Mouse (Mus musculus) frontal cortex, postnatal 10 days (tissue): Measurements from ENCODE around the gene Pusl1.

Experiments used
- DNase-seq, 2 experiments: peaks; one replicate each; pipeline ENCODE4 v3.0.0; 2022; ENCODE audit warnings: low spot score in 2 of 2, mixed read lengths in 1 of 2

Pusl1 gene

DNA sequence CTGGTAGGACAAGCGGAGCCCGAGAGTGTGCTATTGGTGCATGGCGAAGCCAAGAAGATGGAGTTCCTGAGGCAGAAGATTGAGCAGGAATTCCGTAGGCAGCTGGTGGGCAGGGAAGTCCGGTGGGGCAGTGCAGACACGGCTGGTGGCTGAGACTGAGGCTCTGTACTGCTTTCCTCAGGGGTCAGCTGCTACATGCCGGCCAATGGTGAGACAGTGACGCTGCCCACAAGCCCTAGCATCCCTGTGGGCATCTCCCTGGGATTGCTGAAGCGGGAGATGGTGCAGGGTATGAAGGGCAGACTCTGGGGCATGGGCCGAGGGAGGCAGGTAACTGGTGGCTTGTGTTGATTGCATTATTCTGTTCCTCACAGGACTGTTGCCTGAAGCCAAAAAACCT lies 3.9 kb downstream of the Pusl1 start:
- peak in 1 of 2 experiments; percentile 4 for DNase-seq

DNA sequence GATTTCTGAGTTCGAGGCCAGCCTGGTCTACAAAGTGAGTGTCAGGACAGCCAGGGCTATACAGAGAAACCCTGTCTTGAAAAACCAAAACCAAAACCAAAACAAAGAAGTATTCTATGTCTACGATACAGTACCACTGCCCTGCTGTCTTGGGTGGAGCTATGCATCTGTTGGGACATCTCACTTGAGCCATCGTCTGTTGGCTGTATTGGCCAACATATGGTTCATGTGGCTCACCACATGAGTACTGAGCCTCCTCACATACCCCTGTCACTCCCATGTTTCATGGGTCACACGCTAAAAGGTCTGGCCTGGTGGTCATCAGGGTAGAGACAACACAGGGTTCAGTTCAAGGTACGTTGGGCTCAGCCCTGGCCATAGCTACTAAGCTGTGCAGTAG lies 5.3 kb downstream of the Pusl1 start:
- no peak for DNase-seq

DNA sequence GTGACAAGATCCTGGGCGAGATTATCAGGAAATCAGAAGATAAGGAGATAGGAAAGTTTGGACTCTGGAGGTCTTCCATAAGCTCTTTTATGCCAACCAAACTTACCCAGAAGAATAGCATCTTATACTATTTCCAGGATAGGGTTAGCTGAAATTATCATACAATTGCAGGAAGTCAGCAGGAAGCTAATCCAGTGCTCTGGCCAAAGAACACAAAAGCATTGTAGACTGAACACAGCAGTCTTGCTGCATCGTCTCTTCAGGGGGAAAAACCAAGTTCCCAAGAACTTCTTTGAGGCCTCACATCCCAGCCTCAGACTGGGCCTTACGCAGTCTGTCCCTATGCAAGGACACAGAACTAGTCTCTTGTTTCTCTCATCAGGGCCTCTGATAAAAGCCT lies 8.0 kb downstream of the Pusl1 start:
- no peak for DNase-seq

DNA sequence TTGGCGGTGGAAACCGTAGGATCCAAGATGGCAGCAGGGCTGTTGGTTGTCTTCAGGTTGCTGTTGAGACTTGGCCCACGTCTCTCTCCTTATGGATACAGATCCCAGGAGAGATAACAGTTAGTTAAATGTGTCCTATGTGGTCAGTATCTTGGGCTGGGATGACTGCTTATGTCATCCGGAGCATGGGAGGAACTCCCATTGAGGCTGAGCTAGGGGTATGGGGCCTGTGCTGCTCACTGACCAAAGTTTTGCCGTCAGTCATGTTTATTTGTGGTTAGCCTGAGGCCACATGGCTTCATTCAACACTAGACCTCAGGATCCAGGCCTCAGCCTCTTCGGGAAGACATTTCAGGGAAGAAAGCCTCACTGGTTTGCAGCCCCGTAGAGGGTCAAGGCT lies 20.2 kb downstream of the Pusl1 start:
- no peak for DNase-seq

DNA sequence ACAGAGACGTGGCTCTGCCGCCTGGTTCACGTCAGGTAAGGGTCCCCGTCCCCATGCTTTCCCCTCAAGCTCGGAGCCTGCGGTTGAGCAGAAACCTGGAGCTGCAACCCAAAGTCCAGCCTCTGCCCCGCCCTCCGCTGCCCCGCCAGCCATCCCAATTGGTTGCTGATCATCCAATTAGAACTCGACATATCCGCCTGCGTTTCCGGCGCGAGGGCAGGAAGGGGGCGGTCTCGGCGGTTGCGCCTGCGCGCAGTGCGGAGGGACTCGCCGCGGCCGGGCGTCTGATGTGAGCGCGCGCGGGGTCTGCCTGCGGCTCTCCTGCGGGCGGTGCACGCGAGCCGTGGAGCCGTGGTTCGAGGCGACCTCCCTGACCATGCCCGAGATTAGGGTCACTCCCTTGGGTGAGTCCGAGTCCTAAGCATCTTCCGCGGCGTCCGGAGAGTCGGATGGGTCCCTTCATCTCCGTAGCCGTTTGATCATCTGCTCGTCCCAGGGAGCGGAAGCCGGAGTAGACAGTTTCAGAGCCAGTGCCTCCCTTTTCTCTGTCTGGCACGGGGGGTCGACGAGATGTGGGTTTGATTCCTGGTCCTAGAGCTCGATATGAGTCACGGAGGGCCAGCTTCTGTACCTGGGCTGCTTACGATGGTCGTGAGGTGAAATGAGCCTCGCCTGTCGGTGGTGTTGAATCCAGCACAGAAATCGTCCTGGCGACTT lies 22.1 kb downstream of the Pusl1 start, which contains the start of the genes Cptp and Ints11:
Cptp (minus strand) TSS at position 124 of the 717 bp plus-strand sequence.
Ints11 (plus strand) TSS at position 230 of the 717 bp plus-strand sequence.
- peak; percentile 94 to 96 for DNase-seq

DNA sequence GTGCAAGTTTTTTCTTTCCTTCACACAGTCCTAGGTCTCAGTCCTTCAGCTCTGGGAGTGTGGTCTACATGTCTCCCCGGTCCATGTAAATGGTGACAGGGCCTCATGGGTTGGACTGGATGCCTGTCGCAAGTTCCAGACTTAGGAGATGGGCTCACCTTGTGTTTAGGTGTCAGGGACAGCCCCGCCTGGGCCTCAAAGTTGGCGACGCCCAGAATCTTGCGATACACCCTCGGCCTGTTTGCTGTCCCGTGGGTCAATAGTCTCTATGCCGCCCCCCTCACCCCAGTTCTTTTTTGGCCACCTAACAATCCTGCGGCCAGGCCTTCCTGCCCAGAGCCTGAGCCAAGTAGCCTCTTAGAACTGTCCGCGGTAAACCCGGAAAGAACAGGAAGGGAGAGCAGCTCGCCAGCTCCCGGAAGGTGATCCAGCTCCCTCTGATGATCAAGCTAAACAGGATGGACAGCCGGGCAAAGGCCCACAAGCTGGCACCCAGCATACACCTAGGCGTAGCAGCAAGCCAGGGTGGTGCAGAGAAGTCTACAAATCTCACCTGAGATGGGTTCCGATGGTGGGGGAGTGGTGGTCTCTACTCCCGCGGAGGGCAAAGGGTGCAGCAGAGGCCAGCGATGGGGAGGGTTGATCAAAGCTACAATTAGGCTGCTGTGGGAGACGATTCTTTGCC lies 22.8 kb downstream of the Pusl1 start:
- DNase-seq, result peak in 1 of 2 experiments; percentile 25

DNA sequence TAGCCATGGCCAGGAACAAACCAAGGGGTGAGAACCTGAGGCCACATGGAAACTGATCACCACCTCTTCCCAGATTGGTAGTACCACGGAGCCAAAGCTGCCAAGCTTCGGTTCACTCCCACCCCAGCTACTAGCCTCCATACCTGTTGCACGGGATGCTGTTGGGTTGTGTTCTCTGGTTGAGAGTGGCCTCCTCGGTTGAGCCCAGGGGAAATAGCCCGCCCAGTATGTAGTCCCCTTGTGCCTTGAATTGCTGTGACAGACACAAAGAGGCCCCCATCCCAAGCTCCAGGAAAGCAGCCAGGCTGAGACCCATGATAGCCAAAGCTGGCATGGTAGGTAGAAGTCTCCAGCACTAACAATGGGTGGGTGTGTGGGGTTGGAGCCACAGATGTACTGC lies 28.6 kb downstream of the Pusl1 start, which contains the start of gene Tas1r3:
Tas1r3 (minus strand) TSS at position 362 of the 400 bp plus-strand sequence.
- DNase-seq, result peak in 1 of 2 experiments; percentile 4

DNA sequence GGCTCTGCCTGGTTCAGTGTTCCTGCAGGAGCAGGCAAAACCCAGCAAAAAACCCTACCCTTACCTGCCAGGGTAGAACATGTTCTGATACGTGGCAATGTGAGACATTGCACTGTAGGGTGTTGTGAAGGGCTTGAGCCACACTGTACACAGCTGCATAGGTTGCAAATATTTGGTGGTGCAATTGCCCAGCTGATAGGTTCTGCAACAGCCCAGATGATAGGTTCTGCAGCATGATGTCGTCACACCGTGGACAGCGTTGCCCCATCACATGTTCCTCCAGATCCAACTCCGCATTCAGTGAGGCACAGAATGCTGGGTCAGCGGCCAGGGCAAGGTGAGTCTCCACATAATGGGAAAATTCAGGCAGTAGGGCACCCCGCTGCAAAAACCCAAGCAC lies 29.8 kb downstream of the Pusl1 start:
- DNase-seq, result no peak

DNA sequence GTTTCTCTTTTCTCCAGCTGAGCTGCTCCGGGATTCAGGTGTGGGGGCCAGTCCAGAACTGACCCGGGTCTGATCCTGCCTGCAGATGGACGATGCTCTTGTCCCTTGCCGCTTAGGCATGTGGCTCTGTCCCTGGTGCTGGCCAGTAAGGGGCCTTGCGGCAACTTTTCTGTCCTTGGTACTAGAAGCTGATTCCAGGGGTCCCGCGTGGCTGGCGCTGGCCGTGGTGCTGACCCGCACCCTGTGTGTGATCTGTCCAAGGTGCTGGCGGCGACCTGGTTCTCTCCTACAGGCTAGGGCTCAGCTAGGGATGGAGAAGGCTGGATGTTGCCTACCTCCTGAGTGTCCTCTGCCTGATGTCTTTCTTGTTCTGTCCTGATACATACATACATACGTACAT lies 32.3 kb downstream of the Pusl1 start:
- DNase-seq, result peak in 1 of 2 experiments; percentile 16

DNA sequence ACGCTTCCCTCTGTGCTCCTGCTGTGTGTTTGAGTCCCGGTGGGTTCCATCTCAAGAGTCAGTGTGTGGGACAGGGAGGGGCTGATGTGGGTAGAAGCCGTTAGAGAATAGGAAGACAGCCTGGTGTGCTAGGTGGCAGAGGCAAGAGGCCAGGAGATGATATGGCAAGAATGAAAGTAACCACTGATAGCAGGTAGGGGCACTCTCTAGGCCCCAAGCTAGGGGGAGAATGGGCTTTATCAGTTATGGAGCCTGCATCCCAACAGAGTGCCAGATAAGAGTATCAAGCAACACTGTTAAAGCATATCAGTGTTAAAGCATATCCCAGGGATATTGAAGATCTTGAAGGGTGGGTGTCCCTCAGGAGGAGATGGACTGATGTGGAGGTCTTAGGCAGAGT lies 34.7 kb downstream of the Pusl1 start:
- no peak for DNase-seq

DNA sequence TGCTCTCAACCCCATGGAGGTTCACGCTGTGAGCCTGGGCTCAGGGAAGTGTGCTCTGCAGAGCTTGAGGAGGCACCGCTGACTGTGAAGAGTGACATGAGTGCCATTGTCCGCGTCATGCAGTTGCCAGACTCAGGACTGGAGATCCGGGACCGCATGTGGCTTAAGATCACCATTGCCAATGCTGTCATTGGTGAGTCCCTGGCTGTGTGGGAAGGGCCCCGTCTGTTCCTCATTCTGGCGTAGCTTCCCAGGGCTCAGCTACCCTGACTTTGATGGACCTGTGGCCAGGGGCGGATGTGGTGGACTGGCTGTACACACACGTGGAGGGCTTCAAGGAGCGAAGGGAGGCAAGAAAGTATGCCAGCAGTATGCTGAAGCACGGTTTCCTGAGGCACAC lies 35.5 kb downstream of the Pusl1 start:
- DNase-seq, result no peak

DNA sequence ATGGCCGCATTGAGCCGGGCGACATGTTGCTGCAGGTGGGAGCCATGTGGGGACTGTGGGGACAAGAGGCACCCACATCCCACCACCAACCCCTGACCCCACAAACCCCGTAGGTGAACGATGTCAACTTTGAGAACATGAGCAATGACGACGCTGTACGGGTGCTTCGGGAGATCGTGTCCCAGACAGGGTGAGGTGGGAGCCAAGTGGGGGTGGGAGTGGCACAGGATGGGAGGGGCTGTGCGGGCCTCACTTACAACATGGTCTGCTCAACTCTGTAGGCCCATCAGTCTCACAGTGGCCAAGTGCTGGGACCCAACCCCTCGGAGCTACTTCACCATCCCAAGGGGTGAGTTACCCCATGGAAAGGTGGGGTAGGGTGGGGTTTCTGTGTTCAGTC lies 36.6 kb downstream of the Pusl1 start:
- DNase-seq, result no peak

DNA sequence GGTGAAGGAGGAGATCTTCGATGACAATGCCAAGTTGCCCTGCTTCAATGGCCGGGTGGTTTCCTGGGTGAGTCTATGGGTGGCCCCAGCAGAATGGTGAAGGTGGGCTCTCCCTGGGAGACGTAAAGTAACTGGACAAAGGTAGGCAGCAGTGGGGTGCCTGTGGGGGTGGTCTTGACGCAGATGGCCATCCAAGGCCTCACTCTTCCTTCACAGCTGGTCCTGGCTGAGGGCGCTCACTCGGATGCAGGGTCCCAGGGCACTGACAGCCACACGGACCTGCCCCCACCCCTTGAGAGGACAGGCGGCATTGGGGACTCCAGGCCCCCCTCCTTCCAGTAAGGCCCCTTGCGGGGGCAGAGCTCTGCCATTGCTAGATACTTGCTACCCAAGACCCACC lies 38.2 kb downstream of the Pusl1 start:
- DNase-seq, result no peak

DNA sequence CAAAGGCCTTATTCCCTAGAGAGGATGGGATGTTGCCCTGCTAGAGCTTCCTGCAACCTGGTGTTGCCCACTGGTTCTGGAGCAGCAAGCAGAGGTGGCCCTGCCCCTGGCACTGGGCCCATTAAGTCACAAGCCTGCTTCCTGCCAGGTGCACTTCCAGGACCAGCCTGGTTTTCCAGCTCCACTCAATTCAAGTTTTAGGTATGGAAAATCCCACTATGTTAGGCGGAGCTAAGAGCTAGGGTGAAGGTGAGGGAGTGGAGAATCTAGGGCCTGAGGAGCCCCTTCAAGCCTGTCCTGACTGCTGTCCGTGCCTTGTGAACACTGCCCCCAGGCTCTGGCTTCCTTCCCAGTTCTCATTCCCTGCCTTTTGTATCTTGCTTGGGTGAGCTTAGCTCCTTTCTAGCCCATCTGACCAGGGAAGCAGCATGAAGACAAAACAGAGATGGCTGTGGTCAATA lies 39.6 kb downstream of the Pusl1 start:
- DNase-seq, result no peak

DNA sequence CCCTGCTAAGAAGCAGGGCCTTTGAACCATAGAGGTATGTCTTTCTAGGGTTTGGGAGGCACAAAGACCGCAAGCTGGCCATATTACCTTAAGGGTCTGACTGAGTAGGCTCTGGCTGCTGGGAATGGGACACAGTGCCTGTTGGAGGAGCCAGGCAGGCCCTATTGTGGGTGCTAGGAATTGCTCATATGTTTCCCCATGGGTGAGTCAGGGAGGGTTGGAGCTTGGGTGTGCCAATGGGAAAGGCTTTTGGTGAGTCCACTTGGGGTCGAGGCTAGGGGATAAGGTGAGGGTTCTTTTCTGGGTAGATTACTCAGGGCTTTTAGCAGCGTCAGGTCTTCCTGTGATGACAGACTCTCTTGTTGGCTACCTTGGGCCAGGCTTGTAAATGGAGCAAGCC lies 40.2 kb downstream of the Pusl1 start:
- no peak for DNase-seq

DNA sequence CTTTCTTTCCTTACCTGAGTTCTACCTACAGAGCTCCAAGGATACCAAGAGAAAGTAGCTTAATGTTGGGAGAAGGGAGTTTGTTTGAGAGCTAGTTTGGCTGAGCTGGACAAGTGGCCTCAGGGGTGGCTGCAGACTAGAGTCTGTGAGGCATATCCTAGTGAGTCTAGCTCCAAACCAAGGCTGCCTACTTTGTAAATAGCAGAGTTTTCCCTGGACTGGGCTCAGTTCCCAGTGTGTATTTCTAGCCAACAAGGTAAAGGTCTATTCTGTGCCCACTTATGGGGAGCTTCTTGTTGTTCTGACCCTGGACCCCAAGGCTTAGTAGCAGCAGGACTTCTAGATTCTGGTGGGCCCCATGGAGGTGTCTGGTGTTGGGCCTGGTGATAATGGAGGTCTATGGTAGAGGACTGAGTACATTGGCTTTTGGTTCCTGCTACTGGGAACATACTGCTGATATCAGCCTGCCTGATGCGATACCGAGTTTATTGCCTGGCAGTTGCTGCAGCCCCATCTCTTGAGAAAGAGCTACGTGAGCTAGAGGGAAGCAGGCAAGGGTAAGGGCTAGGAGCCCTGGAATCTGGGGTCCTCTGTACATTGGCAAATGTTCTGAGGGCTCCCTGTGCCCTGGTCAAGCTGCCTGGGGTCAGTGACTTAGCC lies 41.7 kb downstream of the Pusl1 start:
- DNase-seq, result no peak

DNA sequence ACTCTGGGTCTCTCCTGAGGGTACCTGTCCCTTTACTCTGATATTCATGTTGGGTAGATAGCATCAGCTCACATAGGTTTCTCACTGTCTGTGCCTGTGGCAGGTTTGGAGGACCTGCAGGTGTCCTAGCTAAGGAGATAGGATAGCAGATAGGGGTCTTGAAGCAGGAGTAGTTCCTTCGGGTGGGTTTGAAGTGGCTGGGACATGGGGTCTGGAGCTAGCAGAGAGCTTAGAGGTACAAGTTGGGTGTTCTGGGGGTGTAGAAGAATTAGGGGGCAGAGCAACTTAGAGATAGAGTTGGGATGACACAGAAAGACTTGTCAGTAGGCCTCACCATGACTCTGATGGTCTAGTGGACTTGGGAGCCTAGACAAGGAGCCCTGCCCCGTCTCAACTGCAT lies 42.2 kb downstream of the Pusl1 start:
- no peak for DNase-seq

DNA sequence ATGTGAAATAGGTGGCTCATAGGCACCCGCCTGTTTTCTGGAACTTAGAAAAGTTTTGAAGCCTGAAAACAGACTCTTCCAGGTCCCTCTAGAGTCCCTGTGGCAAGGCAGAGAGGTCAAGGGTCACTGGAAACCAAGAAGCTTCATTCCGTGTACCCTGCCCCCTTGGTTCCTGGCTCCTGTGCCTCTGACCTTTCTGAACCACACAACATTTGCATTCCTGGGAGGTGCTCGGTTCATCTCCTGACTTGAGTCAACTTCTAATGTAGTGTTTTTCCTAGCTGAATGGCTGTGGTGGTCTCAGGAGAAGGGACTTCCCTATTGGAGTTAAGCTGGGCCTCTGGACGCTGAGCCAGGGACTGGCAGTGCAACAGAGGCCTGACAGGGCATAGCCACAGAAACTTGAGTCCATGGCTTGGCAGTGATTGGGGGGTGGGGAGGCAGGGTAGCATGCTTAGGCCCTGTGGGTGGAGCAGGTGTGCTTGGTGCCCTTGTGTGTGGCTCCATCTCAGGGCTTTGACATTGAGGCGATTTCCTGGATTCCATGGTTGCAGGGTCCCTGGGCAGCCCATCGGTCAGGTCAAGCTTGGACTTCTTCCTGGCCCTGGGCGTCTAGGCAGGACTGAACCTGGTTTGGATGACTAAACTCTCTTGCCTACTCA lies 43.0 kb downstream of the Pusl1 start:
- no peak for DNase-seq

DNA sequence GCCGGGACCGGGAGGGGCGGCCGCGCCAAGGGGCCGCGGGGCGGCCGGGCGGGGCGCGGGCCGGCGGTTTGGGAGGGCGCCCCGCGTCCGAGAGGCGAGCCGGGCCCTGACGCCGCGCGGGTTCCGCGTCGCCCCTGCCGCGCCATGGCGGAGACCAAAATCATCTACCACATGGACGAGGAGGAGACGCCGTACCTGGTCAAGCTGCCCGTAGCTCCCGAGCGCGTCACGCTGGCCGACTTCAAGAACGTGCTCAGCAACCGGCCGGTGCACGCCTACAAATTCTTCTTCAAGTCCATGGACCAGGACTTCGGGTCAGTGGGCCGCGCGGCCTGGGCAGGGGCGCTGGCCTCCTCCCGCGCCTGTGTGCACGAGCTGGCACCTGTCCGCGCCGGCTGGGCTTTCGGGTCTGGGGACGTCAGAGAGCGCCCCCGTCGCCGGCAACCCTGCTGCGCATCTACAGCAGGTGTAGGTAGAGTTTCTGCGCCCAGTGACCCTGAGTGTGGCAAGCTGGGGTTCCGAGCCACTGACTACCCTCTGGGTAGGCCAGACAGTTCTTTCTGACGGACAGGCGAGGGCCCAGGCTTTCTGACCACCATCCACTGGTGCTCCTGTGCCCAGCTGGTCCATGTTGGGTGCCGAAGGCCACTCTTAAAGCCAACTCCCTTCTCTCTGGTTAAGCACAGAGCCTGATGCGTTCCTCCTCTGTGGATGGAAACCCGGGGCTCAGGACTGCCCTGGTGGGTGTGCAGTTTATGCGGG lies 43.8 kb downstream of the Pusl1 start:
- peak in 1 of 2 experiments; percentile 49 for DNase-seq

DNA sequence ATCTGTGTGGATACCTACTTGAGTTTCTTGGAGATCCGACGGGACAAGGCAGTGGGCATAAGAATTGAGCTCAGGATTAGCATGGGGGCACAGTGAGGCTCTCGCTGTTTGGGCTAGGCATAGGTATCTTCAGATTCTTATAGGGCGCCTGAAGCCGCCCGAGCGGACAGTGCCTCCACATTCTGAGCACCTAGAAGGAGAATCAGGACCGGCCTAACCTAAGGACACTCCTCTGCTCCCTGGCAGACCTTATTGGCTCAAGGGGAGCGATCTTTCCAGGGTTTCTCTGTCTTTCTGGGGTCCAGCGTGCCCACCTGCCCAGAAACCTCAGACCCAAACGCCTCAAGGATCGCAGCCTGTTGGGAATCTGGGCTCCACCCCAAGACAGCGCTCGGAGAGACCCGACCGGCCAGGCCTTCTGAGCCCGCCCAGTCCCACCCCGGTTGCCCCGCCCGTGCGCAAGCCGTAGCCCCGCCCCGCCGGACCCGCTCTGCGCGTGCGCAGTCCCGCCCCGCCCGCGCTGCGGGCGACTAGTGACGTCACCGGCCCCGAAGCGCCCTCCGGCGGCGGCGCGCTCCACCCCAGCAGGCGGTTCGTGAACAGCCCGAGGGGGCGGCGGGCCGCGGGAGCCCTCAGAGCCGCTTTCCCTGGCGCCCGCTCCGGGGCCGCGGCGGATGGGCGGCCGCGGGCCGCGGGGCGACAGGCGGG lies 44.6 kb downstream of the Pusl1 start, which contains the start of gene Dvl1:
Dvl1 (plus strand) TSS at position 532 of the 708 bp plus-strand sequence.
- DNase-seq, result peak; percentile 80 to 95
